Mouse (Mus musculus) MEL (cell line): ENCODE results near the gene Ptpn14. TPM values are rescaled to one million over a fixed set of nuclear protein-coding genes. Genes with fewer than 3 reads are reported as not detected.

ENCODE experiments used
- DNase-seq: peaks from one replicate; pipeline ENCODE4 v3.0.0; 2011; ENCODE audit warnings: low read depth, low spot score
- H3K27ac ChIP-seq: 2 replicates; pipeline ENCODE4 v1.5.1; 2012; ENCODE audit warnings: low read depth, mild to moderate bottlenecking, control low read depth, low read length, moderate library complexity; ENCODE audit not compliant: control insufficient read depth
- H3K27me3 ChIP-seq, 2 experiments: fragments of 150-350 bp in 1 of 2; sonication (generic) in 1 of 2; 2 replicates each; pipeline ENCODE4 v1.6.1; 2012; ENCODE audit warnings: low read length in 2 of 2, mild to moderate bottlenecking in 2 of 2, improper control_type of control experiment in 1 of 2, moderate library complexity in 1 of 2; ENCODE audit not compliant: insufficient read depth in 2 of 2, control insufficient read depth in 1 of 2
- H3K36me3 ChIP-seq, 2 experiments: 2 replicates each; pipeline ENCODE4 v1.6.1; 2012 to 2014; ENCODE audit warnings: low read length in 2 of 2, improper control_type of control experiment in 1 of 2, inconsistent platforms in 1 of 2, mild to moderate bottlenecking in 1 of 2; ENCODE audit not compliant: insufficient read depth in 2 of 2, control insufficient read depth in 1 of 2
- H3K4me1 ChIP-seq, 2 experiments: fragments of 150-350 bp in 1 of 2; sonication (generic) in 1 of 2; 2 replicates each; pipeline ENCODE4 v1.6.1; 2012; ENCODE audit warnings: low read length in 2 of 2, improper control_type of control experiment in 1 of 2, mild to moderate bottlenecking in 1 of 2; ENCODE audit not compliant: insufficient read depth in 2 of 2, control insufficient read depth in 1 of 2
- H3K4me3 ChIP-seq, 2 experiments: fragments of 150-350 bp in 1 of 2; sonication (generic) in 1 of 2; 2 replicates each; pipeline ENCODE4 v1.5.1; 2012; ENCODE audit warnings: low read depth in 2 of 2, low read length in 2 of 2, mild to moderate bottlenecking in 2 of 2, moderate library complexity in 2 of 2, control low read depth in 1 of 2, improper control_type of control experiment in 1 of 2; ENCODE audit not compliant: control insufficient read depth in 1 of 2, insufficient read depth in 1 of 2
- H3K79me2 ChIP-seq: 2 replicates; pipeline ENCODE4 v1.6.1; 2012; ENCODE audit warnings: mild to moderate bottlenecking, low read length, moderate library complexity; ENCODE audit not compliant: control insufficient read depth, poor library complexity, insufficient read depth
- H3K9ac ChIP-seq: 2 replicates; pipeline ENCODE4 v1.6.1; 2012; ENCODE audit warnings: low read depth, mild to moderate bottlenecking, control low read depth, low read length, moderate library complexity; ENCODE audit not compliant: control insufficient read depth, poor library complexity, severe bottlenecking
- H3K9me3 ChIP-seq: fragments of 150-350 bp; sonication (generic); replicated peaks from 2 replicates; pipeline ENCODE4 v1.6.1; 2012; ENCODE audit warnings: mild to moderate bottlenecking, low read length, improper control_type of control experiment, moderate library complexity; ENCODE audit not compliant: insufficient read depth
- ELF1 ChIP-seq: IDR thresholded peaks from 2 replicates; pipeline ENCODE4 v1.6.1; 2014; ENCODE audit warnings: low read depth, mild to moderate bottlenecking, inconsistent platforms, low read length, improper control_type of control experiment, moderate library complexity
- EP300 ChIP-seq, 2 experiments: IDR thresholded peaks; 2 replicates each; pipeline ENCODE4 v1.6.1; 2011; ENCODE audit warnings: improper control_type of control experiment in 2 of 2, low read length in 2 of 2, low read depth in 1 of 2, mild to moderate bottlenecking in 1 of 2
- ETS1 ChIP-seq: IDR thresholded peaks from 2 replicates; pipeline ENCODE4 v1.6.1; 2012; ENCODE audit warnings: low read depth, mild to moderate bottlenecking, inconsistent platforms, low read length, improper control_type of control experiment, moderate library complexity
- JUND ChIP-seq: IDR thresholded peaks from 2 replicates; pipeline ENCODE4 v1.6.1; 2011; ENCODE audit warnings: low read depth, mild to moderate bottlenecking, improper control_type of control experiment, low read length
- MAFK ChIP-seq: IDR thresholded peaks from 2 replicates; pipeline ENCODE4 v1.6.1; 2011; ENCODE audit warnings: low read depth, mild to moderate bottlenecking, low read length, improper control_type of control experiment, borderline replicate concordance
- MAX ChIP-seq: IDR thresholded peaks from 2 replicates; pipeline ENCODE4 v1.6.1; 2011; ENCODE audit warnings: low read length, improper control_type of control experiment
- MAZ ChIP-seq: IDR thresholded peaks from 2 replicates; pipeline ENCODE4 v1.6.1; 2012; ENCODE audit warnings: low read depth, mild to moderate bottlenecking, inconsistent platforms, low read length, improper control_type of control experiment
- MXI1 ChIP-seq: IDR thresholded peaks from 2 replicates; pipeline ENCODE4 v1.6.1; 2011; ENCODE audit warnings: mild to moderate bottlenecking, low read depth, low read length, improper control_type of control experiment
- MYB ChIP-seq: IDR thresholded peaks from 2 replicates; pipeline ENCODE4 v1.6.1; 2011; ENCODE audit warnings: mild to moderate bottlenecking, low read depth, low read length, improper control_type of control experiment
- NELFE ChIP-seq: IDR thresholded peaks from 2 replicates; pipeline ENCODE4 v1.6.1; 2011; ENCODE audit warnings: low read depth, low read length, improper control_type of control experiment
- NRF1 ChIP-seq: IDR thresholded peaks from 2 replicates; pipeline ENCODE4 v1.6.1; 2014; ENCODE audit warnings: low read depth, mild to moderate bottlenecking, inconsistent platforms, low read length, improper control_type of control experiment, moderate library complexity; ENCODE audit not compliant: poor library complexity, insufficient read depth, severe bottlenecking
- POLR2A ChIP-seq, 2 experiments: IDR thresholded peaks; 2 replicates each; pipeline ENCODE4 v1.6.1; 2011 to 2012; ENCODE audit warnings: low read length in 2 of 2, mild to moderate bottlenecking in 2 of 2, control low read depth in 1 of 2, improper control_type of control experiment in 1 of 2, low read depth in 1 of 2, moderate library complexity in 1 of 2; ENCODE audit not compliant: control insufficient read depth in 1 of 2, insufficient read depth in 1 of 2, poor library complexity in 1 of 2
- POLR2AphosphoS2 ChIP-seq: IDR thresholded peaks from 2 replicates; pipeline ENCODE4 v1.6.1; 2011; ENCODE audit warnings: low read length, improper control_type of control experiment
- RCOR1 ChIP-seq: IDR thresholded peaks from 2 replicates; pipeline ENCODE4 v1.6.1; 2012; ENCODE audit warnings: low read depth, mild to moderate bottlenecking, inconsistent platforms, low read length, improper control_type of control experiment
- SIN3A ChIP-seq: IDR thresholded peaks from 2 replicates; pipeline ENCODE4 v1.6.1; 2012; ENCODE audit warnings: low read length, improper control_type of control experiment, inconsistent platforms
- TAL1 ChIP-seq: IDR thresholded peaks from 2 replicates; pipeline ENCODE4 v1.6.1; 2012; ENCODE audit warnings: mild to moderate bottlenecking, inconsistent platforms, low read length, moderate library complexity, mixed read lengths
- TBP ChIP-seq: IDR thresholded peaks from 2 replicates; pipeline ENCODE4 v1.8.0; 2011; ENCODE audit warnings: low read depth, low read length, improper control_type of control experiment
- UBTF ChIP-seq: IDR thresholded peaks from 2 replicates; pipeline ENCODE4 v1.6.1; 2012; ENCODE audit warnings: low read depth, mild to moderate bottlenecking, inconsistent platforms, low read length, improper control_type of control experiment, moderate library complexity, borderline replicate concordance; ENCODE audit not compliant: insufficient read depth
- USF2 ChIP-seq, 2 experiments: IDR thresholded peaks; 2 replicates each; pipeline ENCODE4 v1.6.1; 2011 to 2012; ENCODE audit warnings: improper control_type of control experiment in 2 of 2, low read length in 2 of 2, borderline replicate concordance in 1 of 2, inconsistent platforms in 1 of 2, low read depth in 1 of 2, mild to moderate bottlenecking in 1 of 2; ENCODE audit not compliant: insufficient read depth in 1 of 2
- ZKSCAN1 ChIP-seq: IDR thresholded peaks from 2 replicates; pipeline ENCODE4 v1.6.1; 2012; ENCODE audit warnings: low read depth, mild to moderate bottlenecking, inconsistent platforms, low read length, improper control_type of control experiment, moderate library complexity
- ZMIZ1 ChIP-seq: IDR thresholded peaks from 2 replicates; pipeline ENCODE4 v1.6.1; 2012; ENCODE audit warnings: low read depth, mild to moderate bottlenecking, inconsistent platforms, low read length, improper control_type of control experiment, moderate library complexity
- polyA plus RNA-seq, 2 experiments: library from polyadenylated mRNA; stranded (reverse) in 1 of 2; unstranded in 1 of 2; fragments of >175 nt in 1 of 2; fragments of >200 nt in 1 of 2; gene quantifications; 2 replicates each; pipeline versions ENCODE4 v1.2.1 to v1.2.4; 2012; ENCODE audit warnings: low replicate concordance in 2 of 2, low read depth in 1 of 2; ENCODE audit not compliant: insufficient read length in 2 of 2, insufficient read depth in 1 of 2, missing spikeins in 1 of 2
- total RNA-seq: library from RNA; depleted of rRNA; stranded (reverse); fragments of 300-350 nt; gene quantifications from 2 replicates; pipeline ENCODE4 v1.2.3, GENCODE M21; 2012

The Ptpn14 gene
- total and polyA plus RNA-seq, 3 experiments, result 0.62 to 1.0 TPM; not detected in 1

GRCm38 (mm10) chr1:189784503-189784902 is 56.4 kb downstream of the Ptpn14 start:
- Histone ChIP-seq H3K4me3 (no peak overlapping the region), H3K79me2 (no peaks in the 10 kb centered on the region), H3K9ac (no peak overlapping the region), H3K4me1 (no peaks in the 10 kb centered on the region), H3K27me3 (no peaks in the 10 kb centered on the region), H3K36me3 (no peaks in the 10 kb centered on the region), H3K27ac (no peak overlapping the region), H3K9me3 (no peaks in the 10 kb centered on the region)
- TF ChIP-seq SIN3A, result no peak
- TF ChIP-seq MAX, result no peak
- TF ChIP-seq MAZ, result no peak
- no peak for TF ChIP-seq NELFE
- TF ChIP-seq POLR2A (IDR thresholded peaks at IDR 0.05; ENCODE audit: control insufficient read depth in 1 of 2, insufficient read depth in 1 of 2, low read depth in 1 of 2, low read length in 2 of 2, poor library complexity in 1 of 2), result no peak
- TF ChIP-seq UBTF, result no peak
- no peak for TF ChIP-seq RCOR1
- no peak for TF ChIP-seq MYB
- no peak for TF ChIP-seq USF2 (IDR thresholded peaks at IDR 0.05; ENCODE audit: borderline replicate concordance in 1 of 2, insufficient read depth in 1 of 2, low read depth in 1 of 2, low read length in 2 of 2)
- no peak for TF ChIP-seq ELF1
- TF ChIP-seq ZMIZ1, result no peak
- TF ChIP-seq MXI1, result no peak
- TF ChIP-seq MAFK, result no peak
- no peak for TF ChIP-seq JUND
- TF ChIP-seq POLR2AphosphoS2, result no peak
- no peak for TF ChIP-seq TBP
- no peak for TF ChIP-seq ETS1
- TF ChIP-seq TAL1, result no peak
- TF ChIP-seq ZKSCAN1, result no peak
- no peak for TF ChIP-seq NRF1
- DNase-seq, result no peak

- no peak for DNase-seq
- TF ChIP-seq MXI1, result no peak
- TF ChIP-seq EP300 (IDR thresholded peaks at IDR 0.05; ENCODE audit: low read depth in 1 of 2, low read length in 2 of 2), result no peak
- TF ChIP-seq RCOR1, result no peak
- TF ChIP-seq MAFK, result no peak
- no peaks in the 10 kb centered on the region for H3K4me1 ChIP-seq
- no peaks in the 10 kb centered on the region for H3K79me2 ChIP-seq
- H3K4me3 ChIP-seq, result no peak overlapping the region
- H3K9me3 ChIP-seq, result no peaks in the 10 kb centered on the region
- H3K36me3 ChIP-seq, result no peaks in the 10 kb centered on the region
- H3K27ac ChIP-seq, result no peak overlapping the region
- H3K27me3 ChIP-seq, result no peaks in the 10 kb centered on the region
- H3K9ac ChIP-seq, result no peak overlapping the region
Observed at GRCm38 (mm10) chr1:189786707-189787485, 58.8 kb downstream of the Ptpn14 start.
